Comparison of ENCODE assay signal across 19 mouse cellular contexts in genomic region chr5:32445287-32445921, GRCm38 (mm10). TPM values are rescaled to one million over a fixed set of nuclear protein-coding genes. Genes with fewer than 3 reads are reported as not detected.
A peak's percentile ranks its signal among the peaks of the same experiment; 100 is the strongest.
DNase-seq lines count a peak whose midpoint lies in the region; ATAC-seq and TF ChIP-seq lines count a peak whose summit lies in the region.
"Had no signal": no experiment of that assay in that cellular context is flagged by ENCODE, and none has a peak within 500 bp of the region (broad histone marks: within the 10 kb centered on the region; RNA-seq: fewer than 3 reads in every experiment).

No protein-coding gene starts in this region.

- no peaks in the 10 kb centered on the region for H3K36me3 ChIP-seq in intestine, embryonic 15.5 days
- H3K36me3 ChIP-seq in intestine, postnatal 0 days (ENCODE audit: control insufficient read depth, insufficient read depth), result no peaks in the 10 kb centered on the region
- H3K36me3 ChIP-seq: embryonic facial prominence, embryonic 13.5 days; heart, embryonic 13.5 days; hindbrain, embryonic 15.5 days; limb, embryonic 15.5 days; midbrain, embryonic 15.5 days had no signal

- no peak overlapping the region for H3K9ac ChIP-seq in intestine, embryonic 15.5 days
- H3K9ac ChIP-seq in intestine, postnatal 0 days (ENCODE audit: low read depth, low read length), result no peak overlapping the region
- H3K9ac ChIP-seq: embryonic facial prominence, embryonic 13.5 days; hindbrain, embryonic 15.5 days; limb, embryonic 15.5 days; midbrain, embryonic 15.5 days had no signal

- H3K27me3 ChIP-seq in intestine, embryonic 15.5 days (replicated peaks), result no peaks in the 10 kb centered on the region
- H3K27me3 ChIP-seq in intestine, postnatal 0 days (replicated peaks; ENCODE audit: control insufficient read depth, insufficient read depth, low read length), result no peaks in the 10 kb centered on the region
- H3K27me3 ChIP-seq: embryonic facial prominence, embryonic 13.5 days; heart, embryonic 13.5 days; hindbrain, embryonic 15.5 days; limb, embryonic 15.5 days; midbrain, embryonic 15.5 days had no signal

- no peak for ATAC-seq in intestine, embryonic 15.5 days
- ATAC-seq in intestine, postnatal 0 days, result no peak
- ATAC-seq: lung, postnatal 0 days; midbrain, embryonic 15.5 days had no signal

- H3K4me1 ChIP-seq in intestine, embryonic 15.5 days (replicated peaks), result peaks cover 7% of the 10 kb centered on the region; the same call in 1 of the 2 replicates
- H3K4me1 ChIP-seq in intestine, postnatal 0 days (replicated peaks; ENCODE audit: control insufficient read depth, insufficient read depth, low read length), result 0 out of 2 replicates have a peak, but pooled peaks cover 8% of the 10 kb centered on the region
- H3K4me1 ChIP-seq in brown adipose tissue, adult 24 weeks (ENCODE audit: control insufficient read depth, insufficient read depth, insufficient read length, low read length), result peaks cover 11% of the 10 kb centered on the region
- H3K4me1 ChIP-seq: embryonic facial prominence, embryonic 13.5 days; hindbrain, embryonic 15.5 days; limb, embryonic 15.5 days; midbrain, embryonic 15.5 days had no signal

- peak overlapping the region; percentile 28; the same call in 1 of the 2 replicates for H3K27ac ChIP-seq in intestine, embryonic 15.5 days
- H3K27ac ChIP-seq in intestine, postnatal 0 days (ENCODE audit: low read depth, low read length), result no peak overlapping the region
- H3K27ac ChIP-seq in brown adipose tissue, adult 24 weeks (replicated peaks; ENCODE audit: low read depth, low read length), result 0 out of 2 replicates have a peak overlapping the region, but pooled peaks have one; percentile 25
- H3K27ac ChIP-seq: embryonic facial prominence, embryonic 13.5 days; hindbrain, embryonic 15.5 days; midbrain, embryonic 15.5 days had no signal

- TF ChIP-seq CTCF in intestine, postnatal 0 days (IDR thresholded peaks at IDR 0.05; ENCODE audit: low read depth), result no peak

- no peak overlapping the region for H3K4me2 ChIP-seq in intestine, embryonic 15.5 days (replicated peaks)
- H3K4me2 ChIP-seq in intestine, postnatal 0 days (replicated peaks; ENCODE audit: low read depth), result no peak overlapping the region
- H3K4me2 ChIP-seq: embryonic facial prominence, embryonic 13.5 days; hindbrain, embryonic 15.5 days; limb, embryonic 15.5 days; midbrain, embryonic 15.5 days had no signal

- peak; percentile 33 for DNase-seq in brain, adult 2 months (ENCODE audit: low read depth, low spot score)
- DNase-seq in thymus, postnatal 14 days, result peak; percentile 32
- DNase-seq in left cerebral cortex, postnatal 10 days (ENCODE audit: extremely low spot score in 1 of 2, low spot score in 2 of 2), result no peak
- DNase-seq in heart, postnatal 25 days (ENCODE audit: low spot score), result no peak
- DNase-seq: adrenal gland, adult 2 months; cerebellum, adult 9-11 months; heart, adult 18-20 months; heart, postnatal 4 days; kidney, adult 11 months had no signal

- H3K9me3 ChIP-seq in intestine, embryonic 15.5 days, result no peaks in the 10 kb centered on the region
- no peaks in the 10 kb centered on the region for H3K9me3 ChIP-seq in intestine, postnatal 0 days (ENCODE audit: control insufficient read depth)
- H3K9me3 ChIP-seq: embryonic facial prominence, embryonic 13.5 days; heart, embryonic 13.5 days; hindbrain, embryonic 15.5 days; limb, embryonic 15.5 days; midbrain, embryonic 15.5 days had no signal

- intact Hi-C loops in left cerebral cortex, postnatal 10 days (cut with DNase I), result no loop called here
- intact Hi-C loops in heart, postnatal 25 days (cut with DNase I), result no loop called here

- WGBS in intestine, embryonic 15.5 days, result 53% methylated on average over 11 of the region's 11 CpGs
- WGBS in intestine, postnatal 0 days, result 35% methylated on average over 11 of the region's 11 CpGs

- H3K4me3 ChIP-seq in intestine, embryonic 15.5 days (replicated peaks), result no peak overlapping the region
- no peak overlapping the region for H3K4me3 ChIP-seq in intestine, postnatal 0 days (ENCODE audit: low read depth, low read length)
- no peak overlapping the region for H3K4me3 ChIP-seq in brown adipose tissue, adult 24 weeks (ENCODE audit: insufficient read depth, low read depth, low read length)
- H3K4me3 ChIP-seq: embryonic facial prominence, embryonic 13.5 days; heart, embryonic 13.5 days; hindbrain, embryonic 15.5 days; limb, embryonic 15.5 days; midbrain, embryonic 15.5 days; myocyte had no signal

RNA-seq across cellular contexts. Expression of gene Ppp1cb, which starts 13.2 kb away (rescaled TPM):
- polyA plus RNA-seq in intestine, embryonic 15.5 days (2015; fragmentation: Nextera tagmentation; extraction: Ambion mirVana), result 200 and 237 TPM in 2 replicates
- polyA plus RNA-seq in intestine, postnatal 0 days (2015; fragmentation: Nextera tagmentation; extraction: Ambion mirVana), result 192 and 194 TPM in 2 replicates
- polyA plus RNA-seq in brown adipose tissue, adult 24 weeks (2012; ENCODE audit: insufficient read depth, insufficient read length, missing spikeins), result 510 and 585 TPM in 2 replicates
- 100 to 1,000 TPM; 365 to 391 TPM for total RNA-seq in left cerebral cortex, postnatal 10 days (2021)
- 100 to 1,000 TPM; 437 to 474 TPM for total RNA-seq in heart, postnatal 25 days (2021)

Comparison
In these comparisons a context has a peak if more than half of its experiments do, and no peak if none do; other contexts are left out.
1. DNase-seq: peak in brain, adult 2 months (single experiment) and thymus, postnatal 14 days (single experiment); none in left cerebral cortex, postnatal 10 days (0 of 2) and heart, postnatal 25 days (single experiment).